Mouse (Mus musculus): ENCODE data around the gene Khdrbs2. TPM values are rescaled to one million over a fixed set of nuclear protein-coding genes. Genes with fewer than 3 reads are reported as not detected.

Khdrbs2 gene
- total and polyA plus RNA-seq, 3 experiments: 0.22 TPM; not detected in 2

GRCm38 (mm10) chr1:32258942-32259341 lies 86.4 kb downstream of the Khdrbs2 start:
- TF ChIP-seq TAL1 (conservative IDR thresholded peaks at IDR 0.05; ENCODE audit: low read depth, low read length): no peak
- TF ChIP-seq GATA2 (IDR thresholded peaks at IDR 0.05; ENCODE audit: borderline replicate concordance, low read depth, low read length): no peak
- TF ChIP-seq GATA1 (IDR thresholded peaks at IDR 0.05; ENCODE audit: borderline replicate concordance, low read length): no peak
- no peak for TF ChIP-seq POLR2AphosphoS5 (IDR thresholded peaks at IDR 0.05; ENCODE audit: insufficient replicate concordance, low read depth, low read length)
- no peak for TF ChIP-seq CTCF (IDR thresholded peaks at IDR 0.05; ENCODE audit: low read depth, low read length)
- DNase-seq (ENCODE audit: low spot score) (no peak), ATAC-seq (ENCODE audit: extremely low read depth, insufficient number of reproducible peaks, low FRiP score, poor library complexity, severe bottlenecking) (no peak)
- Histone ChIP-seq H3K4me1 (ENCODE audit: insufficient read depth, low read depth, low read length) (no peaks in the 10 kb centered on the region), H3K36me3 (replicated peaks) (no peaks in the 10 kb centered on the region), H3K4me3 (ENCODE audit: low read depth, low read length) (no peak overlapping the region), H3K27me3 (ENCODE audit: insufficient read depth, low read length) (no peaks in the 10 kb centered on the region), H3K9me3 (replicated peaks) (no peaks in the 10 kb centered on the region)

GRCm38 (mm10) chr1:32270519-32270918 lies 98.0 kb downstream of the Khdrbs2 start:
- H3K36me3 ChIP-seq (replicated peaks): no peaks in the 10 kb centered on the region
- no peak for DNase-seq (ENCODE audit: low spot score)
- H3K4me1 ChIP-seq (ENCODE audit: insufficient read depth, low read depth, low read length): no peaks in the 10 kb centered on the region
- no peak for ATAC-seq (ENCODE audit: extremely low read depth, insufficient number of reproducible peaks, low FRiP score, poor library complexity, severe bottlenecking)
- TF ChIP-seq CTCF (IDR thresholded peaks at IDR 0.05; ENCODE audit: low read depth, low read length) (no peak), GATA2 (IDR thresholded peaks at IDR 0.05; ENCODE audit: borderline replicate concordance, low read depth, low read length) (no peak), GATA1 (IDR thresholded peaks at IDR 0.05; ENCODE audit: borderline replicate concordance, low read length) (no peak), TAL1 (conservative IDR thresholded peaks at IDR 0.05; ENCODE audit: low read depth, low read length) (no peak), POLR2AphosphoS5 (IDR thresholded peaks at IDR 0.05; ENCODE audit: insufficient replicate concordance, low read depth, low read length) (no peak)
- no peaks in the 10 kb centered on the region for H3K27me3 ChIP-seq (ENCODE audit: insufficient read depth, low read length)
- H3K4me3 ChIP-seq (ENCODE audit: low read depth, low read length): no peak overlapping the region
- H3K9me3 ChIP-seq (replicated peaks): peaks cover 4% of the 10 kb centered on the region; the same call in 1 of the 2 replicates

DNA sequence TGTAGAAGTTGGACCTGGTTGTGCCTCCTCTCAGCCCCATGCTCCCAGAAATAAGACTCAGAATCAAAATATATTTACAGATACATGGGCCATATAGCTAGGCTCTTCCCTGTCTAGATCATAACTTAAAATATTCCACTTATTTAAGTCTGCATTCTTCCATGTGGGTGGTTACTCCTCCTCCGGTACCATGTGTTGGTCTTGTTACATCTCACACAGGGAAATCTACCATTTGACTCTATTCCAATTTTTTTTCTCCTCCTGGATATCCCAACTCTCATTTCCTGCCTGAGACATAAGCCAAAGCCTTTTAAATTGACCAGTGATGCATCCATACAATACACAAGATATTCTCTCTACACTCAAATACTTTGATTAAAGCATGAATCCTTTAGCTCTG lies 122.2 kb downstream of the Khdrbs2 start:
- ATAC-seq (ENCODE audit: extremely low read depth, insufficient number of reproducible peaks, low FRiP score, poor library complexity, severe bottlenecking) (no peak), DNase-seq (ENCODE audit: low spot score) (no peak)
- Histone ChIP-seq H3K9me3 (replicated peaks) (no peaks in the 10 kb centered on the region), H3K36me3 (replicated peaks) (no peaks in the 10 kb centered on the region), H3K4me1 (ENCODE audit: insufficient read depth, low read depth, low read length) (no peaks in the 10 kb centered on the region), H3K27me3 (ENCODE audit: insufficient read depth, low read length) (no peaks in the 10 kb centered on the region), H3K4me3 (ENCODE audit: low read depth, low read length) (no peak overlapping the region)
- TF ChIP-seq CTCF (IDR thresholded peaks at IDR 0.05; ENCODE audit: low read depth, low read length) (no peak), TAL1 (conservative IDR thresholded peaks at IDR 0.05; ENCODE audit: low read depth, low read length) (no peak), GATA2 (IDR thresholded peaks at IDR 0.05; ENCODE audit: borderline replicate concordance, low read depth, low read length) (no peak), GATA1 (IDR thresholded peaks at IDR 0.05; ENCODE audit: borderline replicate concordance, low read length) (no peak)

- ATAC-seq (ENCODE audit: extremely low read depth, insufficient number of reproducible peaks, low FRiP score, poor library complexity, severe bottlenecking) (no peak), DNase-seq (ENCODE audit: low spot score) (no peak)
- Histone ChIP-seq H3K36me3 (replicated peaks) (no peaks in the 10 kb centered on the region), H3K4me3 (ENCODE audit: low read depth, low read length) (no peak overlapping the region), H3K4me1 (ENCODE audit: insufficient read depth, low read depth, low read length) (no peaks in the 10 kb centered on the region), H3K27me3 (ENCODE audit: insufficient read depth, low read length) (no peaks in the 10 kb centered on the region), H3K9me3 (replicated peaks) (no peaks in the 10 kb centered on the region)
- TF ChIP-seq GATA2 (IDR thresholded peaks at IDR 0.05; ENCODE audit: borderline replicate concordance, low read depth, low read length) (no peak), CTCF (IDR thresholded peaks at IDR 0.05; ENCODE audit: low read depth, low read length) (no peak), POLR2AphosphoS5 (IDR thresholded peaks at IDR 0.05; ENCODE audit: insufficient replicate concordance, low read depth, low read length) (no peak), TAL1 (conservative IDR thresholded peaks at IDR 0.05; ENCODE audit: low read depth, low read length) (no peak), GATA1 (IDR thresholded peaks at IDR 0.05; ENCODE audit: borderline replicate concordance, low read length) (no peak)
These were observed 128.9 kb downstream of the Khdrbs2 start for GRCm38 (mm10) chr1:32301391-32301790.

DNA sequence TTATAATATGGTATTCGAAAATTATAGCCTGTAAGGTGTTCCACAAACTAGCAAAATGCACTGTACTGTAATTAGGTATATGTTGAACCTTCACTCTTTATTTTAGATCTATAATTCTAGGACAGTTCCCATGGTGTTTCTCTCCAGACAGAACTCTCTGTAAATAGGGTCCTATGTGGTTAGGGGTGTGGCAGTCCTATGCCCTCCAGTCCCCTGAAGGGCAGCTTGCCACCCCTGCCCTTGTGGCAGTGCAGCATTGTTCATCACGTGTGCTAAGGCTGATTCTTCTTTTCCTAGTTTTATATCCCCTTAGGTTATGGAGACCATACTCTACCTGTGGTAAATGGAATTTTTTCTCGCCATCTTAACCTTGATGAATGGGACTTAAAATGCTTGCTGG lies 136.6 kb downstream of the Khdrbs2 start:
- Histone ChIP-seq H3K4me3 (ENCODE audit: low read depth, low read length) (no peak overlapping the region), H3K4me1 (ENCODE audit: insufficient read depth, low read depth, low read length) (no peaks in the 10 kb centered on the region), H3K36me3 (replicated peaks) (no peaks in the 10 kb centered on the region), H3K9me3 (replicated peaks) (no peaks in the 10 kb centered on the region), H3K27me3 (ENCODE audit: insufficient read depth, low read length) (no peaks in the 10 kb centered on the region)
- DNase-seq (ENCODE audit: low spot score): no peak
- TF ChIP-seq GATA1 (IDR thresholded peaks at IDR 0.05; ENCODE audit: borderline replicate concordance, low read length) (no peak), TAL1 (conservative IDR thresholded peaks at IDR 0.05; ENCODE audit: low read depth, low read length) (no peak), CTCF (IDR thresholded peaks at IDR 0.05; ENCODE audit: low read depth, low read length) (no peak), GATA2 (IDR thresholded peaks at IDR 0.05; ENCODE audit: borderline replicate concordance, low read depth, low read length) (no peak), POLR2AphosphoS5 (IDR thresholded peaks at IDR 0.05; ENCODE audit: insufficient replicate concordance, low read depth, low read length) (no peak)
- no peak for ATAC-seq (ENCODE audit: extremely low read depth, insufficient number of reproducible peaks, low FRiP score, poor library complexity, severe bottlenecking)

DNA sequence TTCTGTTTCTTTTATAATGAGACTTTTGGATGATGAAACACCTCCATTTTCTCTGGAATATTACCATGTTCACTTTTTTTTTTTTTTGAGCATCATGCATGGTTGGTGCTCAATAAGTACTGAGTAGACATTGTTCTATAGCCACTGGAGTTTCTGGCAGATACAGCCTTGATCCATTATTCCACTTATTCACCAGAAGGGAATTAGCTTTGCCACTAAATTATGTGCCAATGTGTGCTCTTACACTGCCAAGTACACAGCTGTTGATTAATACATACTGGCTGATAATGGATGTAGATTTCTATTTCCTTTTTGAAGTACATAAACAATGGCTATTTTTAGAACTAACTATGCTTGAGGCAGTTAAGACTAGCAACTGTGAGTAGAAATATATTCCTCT lies 137.1 kb downstream of the Khdrbs2 start:
- ATAC-seq (ENCODE audit: extremely low read depth, insufficient number of reproducible peaks, low FRiP score, poor library complexity, severe bottlenecking): no peak
- no peak for DNase-seq (ENCODE audit: low spot score)
- TF ChIP-seq GATA2 (IDR thresholded peaks at IDR 0.05; ENCODE audit: borderline replicate concordance, low read depth, low read length): no peak
- Histone ChIP-seq H3K27me3 (ENCODE audit: insufficient read depth, low read length) (no peaks in the 10 kb centered on the region), H3K4me3 (ENCODE audit: low read depth, low read length) (no peak overlapping the region), H3K4me1 (ENCODE audit: insufficient read depth, low read depth, low read length) (no peaks in the 10 kb centered on the region), H3K9me3 (replicated peaks) (no peaks in the 10 kb centered on the region), H3K36me3 (replicated peaks) (no peaks in the 10 kb centered on the region)

- TF ChIP-seq POLR2AphosphoS5 (IDR thresholded peaks at IDR 0.05; ENCODE audit: insufficient replicate concordance, low read depth, low read length): no peak
- TF ChIP-seq TAL1 (conservative IDR thresholded peaks at IDR 0.05; ENCODE audit: low read depth, low read length): no peak
- TF ChIP-seq GATA1 (IDR thresholded peaks at IDR 0.05; ENCODE audit: borderline replicate concordance, low read length): no peak
- no peak for TF ChIP-seq CTCF (IDR thresholded peaks at IDR 0.05; ENCODE audit: low read depth, low read length)
- no peak overlapping the region for H3K4me3 ChIP-seq (ENCODE audit: low read depth, low read length)
- ATAC-seq (ENCODE audit: extremely low read depth, insufficient number of reproducible peaks, low FRiP score, poor library complexity, severe bottlenecking) (no peak), DNase-seq (ENCODE audit: low spot score) (no peak)
- no peaks in the 10 kb centered on the region for H3K4me1 ChIP-seq (ENCODE audit: insufficient read depth, low read depth, low read length)
- H3K36me3 ChIP-seq (replicated peaks): no peaks in the 10 kb centered on the region
- H3K27me3 ChIP-seq (ENCODE audit: insufficient read depth, low read length): no peaks in the 10 kb centered on the region
- no peaks in the 10 kb centered on the region for H3K9me3 ChIP-seq (replicated peaks)
These were observed 166.6 kb downstream of the Khdrbs2 start for GRCm38 (mm10) chr1:32339108-32339507.
